Mouse (Mus musculus): ENCODE results near the gene Gm21981. TPM values are rescaled to one million over a fixed set of nuclear protein-coding genes. Genes with fewer than 3 reads are reported as not detected.
A peak's percentile ranks its signal among the peaks of the same experiment; 100 is the strongest.

The Gm21981 gene
- total RNA-seq, 2 experiments from 2014 or later = 5.7 to 6.4 TPM

GRCm38 (mm10) chr17:47706196-47706595 is 11.9 kb upstream of the Gm21981 start:
- intact Hi-C loops (cut with DNase I) = no loop called here
- peak in 1 of 2 experiments; percentile 49 for DNase-seq (ENCODE audit: extremely low spot score in 1 of 2, low spot score in 2 of 2)

- intact Hi-C loops (cut with DNase I) = no loop called here
- DNase-seq (ENCODE audit: extremely low spot score in 1 of 2, low spot score in 2 of 2) = no peak
Measured at GRCm38 (mm10) chr17:47704692-47705091, 10.4 kb upstream of the Gm21981 start.

- intact Hi-C loops (cut with DNase I) = no loop called here
- no peak for DNase-seq (ENCODE audit: extremely low spot score in 1 of 2, low spot score in 2 of 2)
Measured at GRCm38 (mm10) chr17:47703556-47703955, 9.3 kb upstream of the Gm21981 start.

GRCm38 (mm10) chr17:47702548-47703345 is 8.5 kb upstream of the Gm21981 start:
- DNase-seq (ENCODE audit: extremely low spot score in 1 of 2, low spot score in 2 of 2) = peak in 1 of 2 experiments; percentile 40
- intact Hi-C loops (cut with DNase I) = no loop called here

- intact Hi-C loops (cut with DNase I) = no loop called here
- DNase-seq (ENCODE audit: extremely low spot score in 1 of 2, low spot score in 2 of 2) = no peak
Measured at GRCm38 (mm10) chr17:47701793-47702192, 7.5 kb upstream of the Gm21981 start.

GRCm38 (mm10) chr17:47699055-47699454 is 4.8 kb upstream of the Gm21981 start:
- DNase-seq (ENCODE audit: extremely low spot score in 1 of 2, low spot score in 2 of 2) = no peak

GRCm38 (mm10) chr17:47698156-47698555 is 3.9 kb upstream of the Gm21981 start:
- no peak for DNase-seq (ENCODE audit: extremely low spot score in 1 of 2, low spot score in 2 of 2)
- intact Hi-C loops (cut with DNase I) = no loop called here

More at GRCm38 (mm10) chr17:47699055-47699454, 4.8 kb upstream of the Gm21981 start:
- intact Hi-C loops (cut with DNase I) = no loop called here

GRCm38 (mm10) chr17:47695337-47695710 is 1.1 kb upstream of the Gm21981 start:
- intact Hi-C loops (cut with DNase I) = no loop called here
- DNase-seq (ENCODE audit: extremely low spot score in 1 of 2, low spot score in 2 of 2) = no peak

- peak; percentile 95 to 99 for DNase-seq (ENCODE audit: extremely low spot score in 1 of 2, low spot score in 2 of 2)
- intact Hi-C loops (cut with DNase I) = no loop called here
Measured at GRCm38 (mm10) chr17:47694503-47695336, 465 bp upstream of the Gm21981 start, which contains the start of gene Prickle4. Gene Prickle4 (minus strand): TSS chr17:47694736.

GRCm38 (mm10) chr17:47693671-47694441 is 399 bp downstream of the Gm21981 start:
- DNase-seq (ENCODE audit: extremely low spot score in 1 of 2, low spot score in 2 of 2) = peak in 1 of 2 experiments; percentile 49
- intact Hi-C loops (cut with DNase I) = no loop called here

GRCm38 (mm10) chr17:47691650-47692049 is 2.6 kb downstream of the Gm21981 start:
- no peak for DNase-seq (ENCODE audit: extremely low spot score in 1 of 2, low spot score in 2 of 2)
- intact Hi-C loops (cut with DNase I) = no loop called here

GRCm38 (mm10) chr17:47689894-47690293 is 4.4 kb downstream of the Gm21981 start:
- DNase-seq (ENCODE audit: extremely low spot score in 1 of 2, low spot score in 2 of 2) = no peak
- intact Hi-C loops (cut with DNase I) = no loop called here

GRCm38 (mm10) chr17:47688608-47689575 is 5.4 kb downstream of the Gm21981 start, which contains the start of gene Frs3:
Gene Frs3 (plus strand): TSS chr17:47689030.
- intact Hi-C loops (cut with DNase I) = no loop called here
- DNase-seq (ENCODE audit: extremely low spot score in 1 of 2, low spot score in 2 of 2) = peak; percentile 58 to 93

GRCm38 (mm10) chr17:47688344-47688607 is 6.0 kb downstream of the Gm21981 start, which contains the start of gene Tomm6:
Gene Tomm6 (minus strand): TSS chr17:47688386.
- intact Hi-C loops (cut with DNase I) = no loop called here
- no peak for DNase-seq (ENCODE audit: extremely low spot score in 1 of 2, low spot score in 2 of 2)

- intact Hi-C loops (cut with DNase I) = no loop called here
- peak; percentile 95 to 98 for DNase-seq (ENCODE audit: extremely low spot score in 1 of 2, low spot score in 2 of 2)
Measured at GRCm38 (mm10) chr17:47687409-47688343, 6.6 kb downstream of the Gm21981 start.

- no peak for DNase-seq (ENCODE audit: extremely low spot score in 1 of 2, low spot score in 2 of 2)
- intact Hi-C loops (cut with DNase I) = no loop called here
Measured at GRCm38 (mm10) chr17:47682836-47683235, 11.4 kb downstream of the Gm21981 start.

GRCm38 (mm10) chr17:47678702-47679101 is 15.6 kb downstream of the Gm21981 start:
- DNase-seq (ENCODE audit: extremely low spot score in 1 of 2, low spot score in 2 of 2) = no peak
- intact Hi-C loops (cut with DNase I) = loop anchor here (5.0 kb wide), 1 partner anchor 166 kb away; no protein-coding TSS in a partner anchor
